Mouse (Mus musculus) ES-Bruce4 (cell line): Measurements from ENCODE around the gene Trim72. TPM values are rescaled to one million over a fixed set of nuclear protein-coding genes. Genes with fewer than 3 reads are reported as not detected.

Source experiments
- H3K27ac ChIP-seq: 2 replicates; pipeline ENCODE4 v1.5.1; 2012; ENCODE audit warnings: low read length, inconsistent platforms; ENCODE audit not compliant: insufficient read depth
- H3K27me3 ChIP-seq: 2 replicates; pipeline ENCODE4 v1.6.1; 2012; ENCODE audit warnings: mild to moderate bottlenecking, low read length, inconsistent platforms; ENCODE audit not compliant: control insufficient read depth, poor library complexity, insufficient read depth, severe bottlenecking
- H3K36me3 ChIP-seq: 2 replicates; pipeline ENCODE4 v1.6.1; 2012; ENCODE audit warnings: inconsistent platforms, mild to moderate bottlenecking, low read length, moderate library complexity; ENCODE audit not compliant: control insufficient read depth, poor library complexity, insufficient read depth, severe bottlenecking
- H3K4me1 ChIP-seq: one replicate; pipeline ENCODE4 v1.8.1; 2011; ENCODE audit warnings: low read length; ENCODE audit not compliant: control insufficient read depth, insufficient read depth
- H3K4me3 ChIP-seq: 2 replicates; pipeline ENCODE4 v1.5.1; 2011; ENCODE audit warnings: low read depth, mild to moderate bottlenecking, low read length
- H3K9ac ChIP-seq: 2 replicates; pipeline ENCODE4 v1.6.1; 2012; ENCODE audit warnings: low read depth, mild to moderate bottlenecking, inconsistent platforms; ENCODE audit not compliant: poor library complexity, severe bottlenecking
- H3K9me3 ChIP-seq: replicated peaks from 2 replicates; pipeline ENCODE4 v1.6.1; 2012; ENCODE audit warnings: mild to moderate bottlenecking, low read length, inconsistent platforms; ENCODE audit not compliant: control insufficient read depth, poor library complexity, insufficient read depth, severe bottlenecking
- CTCF ChIP-seq: IDR thresholded peaks from one replicate; pipeline ENCODE4 v1.8.1; 2011; ENCODE audit warnings: low read depth, low read length
- EP300 ChIP-seq: IDR thresholded peaks from 2 replicates; pipeline ENCODE4 v1.6.1; 2011; ENCODE audit warnings: low read depth, low read length; ENCODE audit not compliant: insufficient read depth
- POLR2A ChIP-seq: IDR thresholded peaks from one replicate; pipeline ENCODE4 v1.8.1; 2011; ENCODE audit warnings: low read length; ENCODE audit not compliant: insufficient read depth
- polyA plus RNA-seq: library from polyadenylated mRNA; stranded (reverse); fragments of >200 nt; gene quantifications from 2 replicates; pipeline ENCODE4 v1.2.4, GENCODE M21; 2011; ENCODE audit warnings: low read depth; ENCODE audit not compliant: missing spikeins, insufficient read depth, insufficient read length

Gene Trim72
- polyA plus RNA-seq, 1 experiment: not detected

GRCm38 (mm10) chr7:128016650-128017049 is 12.9 kb downstream of the Trim72 start:
- H3K4me1 ChIP-seq: no peaks in the 10 kb centered on the region
- H3K9me3 ChIP-seq: no peaks in the 10 kb centered on the region
- no peak overlapping the region for H3K9ac ChIP-seq
- H3K27me3 ChIP-seq: no peaks in the 10 kb centered on the region
- H3K36me3 ChIP-seq: no peaks in the 10 kb centered on the region
- H3K27ac ChIP-seq: no peak overlapping the region
- TF ChIP-seq EP300 (no peak), CTCF (no peak), POLR2A (no peak)
- H3K4me3 ChIP-seq: no peak overlapping the region

- TF ChIP-seq EP300 (no peak), CTCF (no peak), POLR2A (no peak)
- no peaks in the 10 kb centered on the region for H3K4me1 ChIP-seq
These were observed 14.5 kb downstream of the Trim72 start for GRCm38 (mm10) chr7:128018275-128018674.

GRCm38 (mm10) chr7:128019187-128019586 is 15.4 kb downstream of the Trim72 start:
- Histone ChIP-seq H3K9me3 (no peaks in the 10 kb centered on the region), H3K4me1 (no peaks in the 10 kb centered on the region), H3K9ac (no peak overlapping the region), H3K4me3 (no peak overlapping the region), H3K27ac (no peak overlapping the region), H3K36me3 (no peaks in the 10 kb centered on the region), H3K27me3 (no peaks in the 10 kb centered on the region)
- TF ChIP-seq EP300: no peak
- no peak for TF ChIP-seq POLR2A
- TF ChIP-seq CTCF: no peak

More at GRCm38 (mm10) chr7:128018275-128018674, 14.5 kb downstream of the Trim72 start:
- no peak overlapping the region for H3K27ac ChIP-seq
- H3K9ac ChIP-seq: no peak overlapping the region
- H3K36me3 ChIP-seq: no peaks in the 10 kb centered on the region
- H3K9me3 ChIP-seq: no peaks in the 10 kb centered on the region
- H3K4me3 ChIP-seq: no peak overlapping the region
- H3K27me3 ChIP-seq: no peaks in the 10 kb centered on the region

- no peaks in the 10 kb centered on the region for H3K9me3 ChIP-seq
- H3K36me3 ChIP-seq: no peaks in the 10 kb centered on the region
- no peaks in the 10 kb centered on the region for H3K4me1 ChIP-seq
- no peak overlapping the region for H3K4me3 ChIP-seq
- H3K9ac ChIP-seq: no peak overlapping the region
- peak; percentile 20 for TF ChIP-seq CTCF
- TF ChIP-seq POLR2A: no peak
- no peak for TF ChIP-seq EP300
- no peaks in the 10 kb centered on the region for H3K27me3 ChIP-seq
- no peak overlapping the region for H3K27ac ChIP-seq
These were observed 19.2 kb downstream of the Trim72 start for GRCm38 (mm10) chr7:128022974-128023373.

- no peak overlapping the region for H3K4me3 ChIP-seq
- TF ChIP-seq POLR2A (no peak), CTCF (no peak)
These were observed 19.8 kb downstream of the Trim72 start for GRCm38 (mm10) chr7:128023565-128023964.

GRCm38 (mm10) chr7:128024364-128024763 is 20.6 kb downstream of the Trim72 start:
- H3K9ac ChIP-seq: no peak overlapping the region
- no peak overlapping the region for H3K27ac ChIP-seq
- TF ChIP-seq EP300: no peak
- no peak for TF ChIP-seq CTCF
- TF ChIP-seq POLR2A: no peak
- no peak overlapping the region for H3K4me3 ChIP-seq
- H3K9me3 ChIP-seq: no peaks in the 10 kb centered on the region
- no peaks in the 10 kb centered on the region for H3K36me3 ChIP-seq
- H3K27me3 ChIP-seq: no peaks in the 10 kb centered on the region
- H3K4me1 ChIP-seq: no peaks in the 10 kb centered on the region

More at GRCm38 (mm10) chr7:128023565-128023964, 19.8 kb downstream of the Trim72 start:
- H3K9ac ChIP-seq: no peak overlapping the region
- no peaks in the 10 kb centered on the region for H3K27me3 ChIP-seq
- H3K36me3 ChIP-seq: no peaks in the 10 kb centered on the region
- H3K9me3 ChIP-seq: no peaks in the 10 kb centered on the region
- no peaks in the 10 kb centered on the region for H3K4me1 ChIP-seq
- no peak overlapping the region for H3K27ac ChIP-seq
